Mouse (Mus musculus) embryo, embryonic 11.5 days (tissue): ENCODE measurements around the gene Tbc1d1.

Experiments used
- DNase-seq: peaks from one replicate; pipeline ENCODE4 v3.0.0-alpha.2; 2012; ENCODE audit warnings: low read depth, low spot score

The Tbc1d1 gene

DNA sequence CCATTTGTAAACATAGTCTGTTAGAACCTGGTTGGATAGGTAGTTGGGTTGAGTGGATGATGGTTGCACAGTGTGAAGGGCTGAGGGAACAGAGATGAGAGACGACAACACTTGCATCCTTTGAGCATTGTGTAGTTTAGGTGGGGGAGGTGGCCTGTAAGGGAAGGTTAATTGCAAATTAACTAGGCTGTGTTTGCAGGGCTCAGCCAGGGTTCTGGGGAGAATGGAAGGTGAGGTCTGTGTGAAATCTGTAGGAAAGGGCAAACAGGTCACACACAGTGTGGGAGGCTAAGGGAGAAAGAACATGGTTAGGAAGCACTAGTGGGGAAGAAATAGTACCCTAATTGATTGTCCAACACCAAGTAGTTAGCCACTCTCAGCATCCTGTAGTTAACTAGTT is 81.2 kb downstream of the Tbc1d1 start:
- no peak for DNase-seq

DNA sequence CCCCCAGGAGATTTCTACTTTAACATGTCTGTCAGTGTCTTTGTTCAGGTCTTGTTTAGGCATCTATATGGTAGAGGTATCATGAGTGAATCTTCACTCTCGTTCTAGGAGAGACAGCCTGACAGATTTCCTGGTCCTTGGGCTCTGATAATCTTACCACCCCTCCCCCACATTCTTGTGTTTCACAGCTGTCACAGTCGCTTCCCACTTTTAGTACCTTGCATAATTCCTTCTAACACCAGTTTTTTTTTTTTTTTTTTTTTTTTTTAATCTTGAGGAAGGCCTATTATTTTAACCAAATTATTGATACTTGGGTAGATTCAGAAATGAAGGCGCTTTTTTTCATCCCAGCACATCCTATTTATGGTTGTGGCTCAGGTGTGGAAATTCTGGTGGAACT is 81.6 kb downstream of the Tbc1d1 start:
- no peak for DNase-seq

DNA sequence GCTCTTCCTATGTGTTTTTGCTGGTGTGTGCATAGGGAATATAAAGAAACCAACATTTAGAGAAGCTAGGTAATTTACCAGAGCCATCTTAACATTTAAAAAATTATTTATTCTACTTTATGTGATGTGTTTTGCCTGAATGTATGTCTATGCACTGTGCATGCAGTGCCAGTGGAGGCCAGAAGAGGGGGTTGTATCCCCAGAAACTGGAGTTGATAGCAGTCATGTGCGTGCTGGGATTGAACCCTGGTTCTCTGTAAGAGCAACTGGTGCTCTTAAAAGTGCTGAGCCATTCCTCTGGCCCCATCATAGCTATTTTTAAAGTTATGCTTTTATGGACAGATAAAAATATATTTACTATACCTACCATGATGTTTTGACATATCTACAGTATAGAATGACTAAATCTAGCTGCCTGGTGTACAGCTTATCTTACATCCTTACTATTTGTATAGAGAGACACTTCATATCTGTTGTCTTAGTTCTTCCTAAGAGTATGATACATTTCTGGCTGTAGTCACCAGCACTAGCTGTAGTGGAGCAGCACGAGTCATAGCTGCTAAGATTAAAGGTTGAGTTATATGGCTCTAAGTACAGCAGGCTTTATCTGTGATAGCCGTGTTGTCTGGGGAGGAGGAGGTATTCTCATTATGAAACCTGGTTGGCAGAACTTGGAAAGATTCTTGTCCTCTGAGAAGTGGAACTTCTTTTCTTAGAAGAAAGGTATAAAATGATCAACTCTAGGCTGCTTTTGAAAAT is 83.0 kb downstream of the Tbc1d1 start:
- no peak for DNase-seq

DNA sequence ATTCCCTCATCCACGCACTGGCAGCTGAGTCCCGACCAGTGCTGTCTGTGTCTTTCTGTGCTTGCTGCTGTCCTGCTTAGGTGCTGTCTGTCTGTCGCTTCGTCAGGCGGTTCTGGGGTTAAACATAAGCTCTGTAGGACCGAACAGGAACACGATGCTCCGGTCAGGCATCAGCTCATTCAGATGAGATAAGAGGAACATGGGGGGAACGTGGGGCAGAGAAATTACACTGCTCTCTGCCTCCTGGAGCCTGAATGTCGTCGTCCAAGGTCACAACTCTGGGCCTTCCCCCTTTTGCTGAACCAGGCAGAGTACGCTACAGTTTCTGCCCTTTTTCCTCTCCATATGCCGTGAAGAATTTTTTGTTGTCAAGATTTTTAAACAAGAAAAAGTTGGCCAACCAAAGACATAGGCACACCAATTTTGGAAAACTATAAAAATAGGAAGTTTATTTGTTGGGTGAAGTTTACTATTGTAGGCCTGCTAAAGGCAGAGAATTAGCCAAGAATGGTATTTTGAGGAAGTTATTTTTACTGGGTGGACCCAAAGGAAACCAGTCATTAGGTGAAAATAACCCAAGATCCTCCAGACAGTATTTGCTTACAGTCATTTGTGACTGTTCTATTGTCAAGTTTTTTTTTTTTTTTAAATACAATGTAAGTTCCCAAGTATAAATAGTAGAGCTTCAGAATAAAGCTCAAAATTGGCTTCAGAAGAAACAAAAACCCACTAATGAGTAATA is 85.0 kb downstream of the Tbc1d1 start:
- no peak for DNase-seq

DNA sequence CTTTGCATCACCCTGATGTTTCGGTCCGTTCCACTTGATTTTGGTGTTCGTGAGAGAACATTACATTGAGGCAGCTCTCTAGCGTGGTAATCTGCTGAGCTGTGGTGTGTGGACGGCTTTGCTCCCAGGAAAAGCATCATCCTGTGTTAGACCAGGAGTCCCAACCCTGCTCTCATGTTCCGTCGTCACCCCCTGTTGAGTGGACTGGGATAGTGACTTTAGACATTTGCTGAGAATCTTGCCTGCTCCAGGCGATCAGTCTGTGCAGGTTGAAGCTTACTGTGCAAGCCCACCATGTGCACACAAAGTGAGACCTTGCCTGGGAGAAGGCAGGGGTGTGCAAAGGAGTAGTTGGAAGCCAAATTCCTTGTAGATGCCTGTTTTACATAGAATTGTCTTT is 85.8 kb downstream of the Tbc1d1 start:
- DNase-seq, result no peak

DNA sequence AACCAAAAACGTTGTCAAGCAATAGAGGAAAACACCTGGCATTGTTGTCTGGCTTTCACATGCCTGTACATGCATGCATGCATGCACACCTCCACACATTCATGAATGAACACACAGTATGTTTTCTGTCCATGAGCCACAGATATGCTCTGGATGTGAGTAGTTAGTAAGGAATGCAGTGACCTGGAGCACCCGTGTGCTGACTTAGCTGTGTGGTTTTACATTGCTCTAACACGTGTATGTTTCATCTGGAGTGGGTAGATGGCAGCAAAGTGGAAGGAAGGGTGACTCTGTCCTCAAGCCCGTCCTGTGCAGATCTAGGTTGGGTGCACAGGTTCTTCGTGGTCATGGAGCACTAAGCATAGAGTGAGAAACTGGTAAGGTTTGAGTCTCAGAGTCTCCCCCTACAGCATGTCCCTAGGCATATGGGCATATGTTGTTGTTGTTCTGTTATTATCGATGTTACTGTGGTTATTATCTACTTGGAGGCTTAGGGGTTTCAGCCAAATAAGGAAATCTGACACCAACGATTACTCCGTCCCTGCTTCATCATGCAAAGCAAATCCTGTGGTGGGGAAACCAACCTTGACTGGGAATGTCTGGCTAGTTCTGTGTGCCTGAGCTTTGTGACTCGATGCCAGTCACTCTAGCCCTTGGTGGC is 86.8 kb downstream of the Tbc1d1 start:
- no peak for DNase-seq

DNA sequence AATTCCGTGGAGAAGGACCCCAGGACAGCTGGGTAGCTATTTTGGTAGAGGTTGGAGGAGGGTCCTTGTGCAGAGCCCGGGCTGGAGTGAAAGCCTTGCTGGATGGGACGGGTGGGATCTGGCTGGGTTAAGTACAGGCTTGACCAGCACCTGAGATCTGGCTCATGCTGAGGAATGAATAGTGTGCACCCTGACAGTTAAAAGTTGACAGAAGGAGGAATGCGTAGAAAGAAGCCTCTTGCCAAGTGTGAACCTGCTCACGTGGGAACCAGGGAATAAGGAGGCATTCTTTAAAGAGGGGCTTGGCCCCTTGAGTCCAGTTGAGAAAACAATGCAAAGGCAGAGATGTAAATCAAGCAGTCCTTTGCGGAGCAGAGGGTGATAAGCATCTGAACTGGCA is 87.6 kb downstream of the Tbc1d1 start:
- no peak for DNase-seq

DNA sequence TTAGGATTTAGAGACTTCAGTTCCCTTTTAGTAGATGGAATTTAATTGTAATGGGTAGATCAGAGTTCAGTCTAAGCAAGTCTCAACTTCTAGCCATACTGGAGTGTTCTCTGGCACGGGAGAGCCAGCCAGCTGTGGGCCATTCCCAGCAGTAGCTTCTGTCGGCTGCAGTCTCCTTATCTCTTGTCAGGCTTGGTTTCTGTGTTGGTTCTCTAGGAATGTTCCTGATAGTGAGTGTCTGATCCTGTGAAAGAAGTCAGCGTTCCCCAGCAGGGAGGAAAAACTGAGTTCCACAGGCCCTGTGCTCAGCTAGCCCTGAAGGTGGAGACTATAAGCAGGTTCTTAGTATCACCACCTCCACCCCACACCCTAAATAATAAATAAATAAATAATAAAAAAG is 88.2 kb downstream of the Tbc1d1 start:
- no peak for DNase-seq

DNA sequence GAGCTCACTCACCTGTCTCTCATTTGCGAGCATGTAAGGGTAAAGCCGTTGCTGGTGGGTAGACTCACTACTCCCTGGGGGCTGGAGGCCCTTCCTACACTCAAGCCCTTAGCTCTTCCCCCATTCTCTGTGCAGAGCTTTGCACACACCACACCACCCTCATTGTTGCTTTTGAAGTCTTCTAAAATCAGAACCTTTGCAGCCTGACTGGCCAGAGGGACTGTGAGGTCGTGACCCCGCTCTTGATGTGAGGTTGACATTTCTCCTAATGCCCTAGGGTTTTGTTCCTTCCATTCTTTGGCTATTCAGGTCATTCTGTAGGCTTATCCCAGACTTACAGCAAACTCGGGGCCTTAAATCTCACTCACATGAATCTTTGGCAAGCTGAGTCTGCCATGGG is 88.6 kb downstream of the Tbc1d1 start:
- no peak for DNase-seq

DNA sequence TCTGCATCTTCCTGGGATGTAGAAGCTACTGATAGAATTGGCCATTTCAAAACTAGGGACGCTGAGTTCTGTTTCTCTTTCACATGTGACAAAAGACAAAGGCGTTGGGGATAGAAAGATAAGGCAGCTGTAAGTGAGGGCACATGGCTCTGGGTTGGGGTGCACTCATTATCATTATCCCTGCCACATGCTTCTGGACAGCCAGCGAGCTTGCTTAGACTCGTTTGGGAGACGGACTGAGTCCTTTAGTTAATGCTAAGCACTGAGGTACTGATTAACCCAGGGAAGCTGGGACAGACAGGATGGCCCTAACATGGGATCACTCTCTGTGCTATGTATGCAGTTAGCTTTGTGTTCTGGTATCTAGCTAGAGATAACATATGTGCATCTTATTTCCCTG is 95.3 kb downstream of the Tbc1d1 start:
- DNase-seq, result no peak

DNA sequence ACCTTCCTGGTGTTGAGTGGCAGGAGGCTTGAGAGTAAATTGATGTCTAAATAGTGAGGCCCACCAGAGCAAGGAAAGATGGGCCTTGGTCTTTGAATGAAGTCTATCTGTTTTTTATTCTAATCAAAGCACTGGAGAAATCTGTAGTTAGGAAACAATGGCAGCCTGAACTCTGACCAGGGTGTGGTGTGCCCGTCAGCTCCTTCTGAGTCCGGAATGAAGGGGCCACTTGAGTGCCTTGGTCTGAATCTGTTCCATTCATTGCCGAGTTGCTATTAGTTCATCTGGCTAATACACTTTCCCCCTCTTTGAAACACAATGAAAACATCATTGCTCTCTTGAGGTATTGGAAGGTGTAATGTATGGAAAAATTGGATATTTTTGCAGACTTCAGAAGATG is 98.2 kb downstream of the Tbc1d1 start:
- no peak for DNase-seq

DNA sequence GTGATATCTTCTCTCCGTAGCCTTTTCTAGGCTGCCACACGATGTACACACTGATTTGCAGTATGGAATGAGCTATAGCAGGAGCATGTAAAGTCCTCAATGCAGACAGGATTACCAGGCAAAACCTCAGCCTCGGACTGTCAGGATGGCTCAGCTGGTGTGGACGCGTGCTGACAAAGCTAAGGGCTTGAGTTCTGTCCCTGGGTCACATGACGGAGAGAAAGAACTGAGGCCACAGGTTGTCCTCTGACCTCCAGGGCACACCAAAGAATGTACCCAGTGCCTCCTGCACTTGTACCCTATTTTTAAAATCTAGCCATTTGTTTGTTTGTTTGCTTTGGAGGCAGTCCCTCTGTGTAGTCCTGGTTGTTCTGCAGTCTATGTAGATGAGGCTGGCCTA is 98.9 kb downstream of the Tbc1d1 start:
- no peak for DNase-seq

DNA sequence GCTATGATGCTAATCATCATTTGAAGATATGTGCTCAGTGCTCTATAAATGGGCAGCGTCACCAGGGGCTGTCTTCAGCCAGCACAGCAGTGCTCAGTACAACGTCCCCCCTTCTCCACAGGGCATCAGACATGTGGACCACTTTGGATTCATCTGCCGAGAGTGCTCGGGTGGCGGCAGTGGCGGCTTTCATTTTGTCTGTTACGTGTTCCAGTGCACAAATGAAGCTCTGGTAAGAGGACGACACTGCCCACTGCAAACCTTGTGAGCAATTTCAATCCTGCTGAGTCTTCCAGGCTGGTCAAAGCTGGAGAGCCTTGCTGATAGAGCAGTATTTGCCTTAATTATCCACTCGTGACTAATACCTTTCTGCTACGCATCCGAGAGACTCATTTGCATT is 107.2 kb downstream of the Tbc1d1 start:
- no peak for DNase-seq

DNA sequence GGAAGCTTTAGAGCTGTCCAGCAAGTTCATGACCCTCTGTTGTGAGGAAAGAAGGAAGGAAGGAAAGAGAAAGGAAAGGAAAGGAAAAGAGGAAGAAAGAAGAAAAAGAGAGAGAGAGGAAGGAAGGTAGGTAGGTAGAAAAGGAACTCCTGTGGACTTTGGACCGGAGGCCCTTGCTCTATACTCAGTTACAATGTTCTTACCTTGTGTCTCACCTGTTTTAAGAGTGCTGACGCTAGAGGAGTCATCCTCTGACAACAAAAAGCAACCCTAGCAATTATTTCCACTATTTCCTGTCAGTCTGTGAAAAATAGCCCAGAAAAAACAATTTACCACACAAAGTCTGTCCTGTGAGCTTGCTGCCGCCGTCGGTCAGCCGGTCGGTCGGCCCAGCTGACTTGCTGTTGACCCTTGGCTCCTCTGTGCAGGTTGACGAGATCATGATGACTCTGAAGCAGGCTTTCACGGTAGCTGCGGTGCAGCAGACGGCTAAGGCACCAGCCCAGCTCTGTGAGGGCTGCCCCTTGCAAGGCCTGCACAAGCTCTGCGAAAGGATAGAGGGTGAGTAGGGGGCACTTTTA is 107.9 kb downstream of the Tbc1d1 start:
- DNase-seq, result no peak

DNA sequence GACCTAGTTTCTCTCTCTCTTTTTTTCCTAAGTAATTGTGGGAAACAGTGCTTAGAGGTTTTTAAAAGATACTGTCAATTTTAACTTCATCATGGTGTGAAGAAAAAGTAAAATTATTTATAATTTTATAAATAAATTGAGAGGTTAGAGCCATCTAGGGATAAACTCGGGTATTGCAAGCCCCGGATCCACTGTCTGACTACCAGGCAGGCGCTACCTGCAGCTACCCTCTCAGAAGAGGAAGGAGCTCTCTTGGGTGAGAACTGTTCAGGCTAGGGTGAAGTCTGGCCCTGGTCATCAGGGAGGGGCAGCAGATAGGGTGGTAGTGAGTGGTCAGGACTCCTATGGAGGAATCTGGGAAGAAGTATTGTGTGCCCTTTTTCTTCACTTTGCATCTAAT is 109.0 kb downstream of the Tbc1d1 start:
- no peak for DNase-seq

DNA sequence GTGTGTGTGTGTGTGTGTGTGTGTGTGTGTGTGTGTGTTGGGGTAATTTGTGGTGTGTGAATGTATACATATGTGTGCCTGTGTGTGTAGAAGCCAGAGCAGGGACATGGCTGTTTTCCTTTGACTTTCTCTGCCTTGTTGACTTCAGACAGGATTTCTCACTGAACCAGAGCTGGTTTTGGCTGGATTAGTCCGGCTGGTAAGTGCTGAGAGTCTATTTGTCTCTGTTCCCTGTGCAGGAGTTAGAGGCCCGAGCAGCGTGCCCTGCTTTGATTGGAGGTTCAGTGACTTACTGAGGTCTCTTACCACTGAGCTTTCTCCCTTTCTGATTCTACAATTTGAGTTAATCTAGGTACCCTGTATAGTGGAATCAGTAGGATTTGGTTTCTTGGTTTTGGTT is 109.8 kb downstream of the Tbc1d1 start:
- no peak for DNase-seq

DNA sequence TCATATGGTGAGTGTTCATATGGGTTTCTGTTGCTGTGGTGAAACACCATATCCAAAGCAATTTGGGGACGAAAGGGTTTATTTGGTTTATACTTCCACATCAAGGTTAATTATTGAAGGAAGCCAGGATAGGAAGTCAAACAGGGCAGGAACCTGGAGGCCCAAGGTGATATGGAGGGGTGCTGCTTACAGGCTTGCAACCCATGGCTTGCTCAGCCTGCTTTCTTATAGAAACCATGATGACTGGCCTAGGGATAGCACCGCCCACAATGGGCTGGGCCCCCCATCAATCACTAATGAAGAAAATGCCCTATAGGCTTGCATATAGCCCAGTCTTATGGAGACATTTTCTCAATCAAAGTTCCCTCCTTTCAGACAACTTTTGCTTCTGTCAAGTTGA is 110.4 kb downstream of the Tbc1d1 start:
- DNase-seq, result no peak

DNA sequence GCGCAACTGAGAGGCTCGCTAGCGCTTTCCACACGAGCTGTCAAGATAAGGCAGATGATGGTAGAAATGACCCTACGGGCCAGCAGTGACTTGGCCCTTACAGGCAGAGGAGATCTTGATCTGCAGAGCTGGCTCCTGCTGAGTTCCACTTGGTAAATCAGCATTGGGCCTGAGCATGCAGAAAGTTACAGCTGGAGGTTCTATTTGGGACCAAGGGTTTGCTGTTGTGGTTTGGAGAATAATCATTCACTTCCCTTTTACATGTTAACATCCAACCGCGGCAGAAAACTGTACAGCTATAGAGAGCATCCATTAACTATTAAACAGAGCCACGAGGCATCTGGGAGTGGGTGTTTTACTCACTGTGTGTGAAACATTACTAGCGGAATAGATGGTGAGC is 111.2 kb downstream of the Tbc1d1 start:
- no peak for DNase-seq

DNA sequence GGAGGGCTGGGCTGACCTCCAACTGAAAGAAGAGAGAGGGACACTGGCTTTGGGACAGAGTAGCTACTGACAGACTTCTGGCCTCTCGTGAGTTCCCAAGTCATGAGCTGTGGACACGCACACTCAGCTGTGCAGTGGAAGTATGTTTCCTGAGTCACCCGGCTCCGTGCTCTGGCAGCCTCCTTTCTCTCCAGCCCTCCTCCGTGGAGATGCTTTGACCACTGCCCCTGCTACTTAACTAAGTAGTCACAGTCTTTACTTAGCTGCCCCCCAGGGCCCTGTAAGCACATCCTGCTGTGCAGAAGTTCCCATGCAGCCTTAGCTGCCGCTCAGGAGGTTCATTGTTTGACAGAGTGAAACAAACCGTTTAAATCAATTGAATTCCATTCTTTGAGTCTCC is 113.6 kb downstream of the Tbc1d1 start:
- DNase-seq, result no peak

DNA sequence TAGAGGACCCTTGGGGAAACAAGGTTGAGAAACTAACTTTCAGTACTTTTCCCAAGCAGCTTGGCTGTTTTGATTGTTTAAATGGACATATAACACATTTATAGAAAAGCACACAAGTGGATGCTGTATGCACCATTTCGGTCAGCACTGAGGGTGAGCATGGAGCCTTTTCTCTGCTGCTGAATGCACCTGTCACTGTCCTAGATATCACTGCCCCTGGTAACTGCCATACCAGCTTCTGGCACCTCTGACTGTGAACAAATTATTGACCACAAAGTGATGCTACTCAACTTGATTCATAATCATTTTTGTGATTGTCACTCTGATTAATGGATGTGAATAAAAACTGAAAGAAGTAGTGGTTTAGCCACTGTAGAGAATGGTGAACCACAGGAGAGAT is 117.4 kb downstream of the Tbc1d1 start:
- no peak for DNase-seq

DNA sequence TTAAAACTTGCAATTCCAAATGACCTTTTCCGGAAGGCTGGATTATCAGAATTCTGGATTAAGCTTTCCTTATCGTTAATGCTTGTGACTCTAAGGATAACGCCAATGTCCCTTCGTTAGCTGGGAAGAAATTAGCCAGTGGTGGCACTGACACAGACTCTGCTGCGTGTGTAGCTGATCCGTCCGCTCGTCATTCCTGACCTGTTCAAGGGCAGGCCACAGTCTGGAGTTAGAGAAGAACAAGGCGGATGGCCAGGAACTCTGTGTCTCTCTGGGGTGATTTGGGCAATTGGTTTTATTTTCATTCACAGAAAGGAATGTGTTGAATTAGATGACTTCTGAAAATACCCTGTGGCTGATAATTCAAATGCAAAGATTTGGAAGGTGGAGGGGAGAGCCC is 118.2 kb downstream of the Tbc1d1 start:
- DNase-seq, result no peak

DNA sequence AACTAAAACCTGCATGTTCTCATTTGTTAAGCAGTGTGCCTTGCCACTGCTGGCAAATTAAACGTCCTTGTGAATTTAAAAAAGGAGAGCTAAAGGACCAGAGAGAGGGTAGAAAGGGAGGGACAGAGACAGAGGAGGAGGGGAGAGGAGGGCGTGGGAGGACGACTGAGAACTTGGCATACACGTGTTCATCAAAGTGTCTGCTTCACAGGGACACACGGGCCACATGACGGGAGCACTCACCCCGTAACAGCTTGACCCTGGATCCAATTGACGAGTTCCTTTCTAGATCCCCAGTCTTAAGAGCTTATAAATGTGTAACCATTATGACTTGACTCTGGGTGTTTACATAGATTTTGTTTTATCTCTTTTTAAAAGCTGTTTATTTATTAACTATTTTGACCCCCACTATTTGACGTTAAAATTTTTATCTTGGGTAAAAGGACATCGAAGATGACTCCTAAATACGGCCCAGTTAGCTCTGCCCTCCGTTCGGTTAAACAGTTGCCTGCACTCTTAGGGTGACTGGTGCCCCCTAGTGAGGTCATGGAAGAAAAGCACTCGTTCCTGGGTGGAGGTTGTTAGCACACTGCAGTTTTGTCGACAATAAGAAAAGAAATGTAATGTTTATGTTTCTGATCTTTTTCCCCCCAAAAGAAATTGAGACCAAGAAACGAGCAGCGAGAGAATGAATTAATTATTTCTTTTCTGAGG is 118.8 kb downstream of the Tbc1d1 start:
- DNase-seq, result no peak
